Mouse (Mus musculus) midbrain, embryonic 12.5 days (tissue): ENCODE results near the gene Tac2. TPM values are rescaled to one million over a fixed set of nuclear protein-coding genes. Genes with fewer than 3 reads are reported as not detected.

Source experiments
- ATAC-seq: fragments of 200-750 bp; cut with Nextera tagmentation; 2 replicates; pipeline ENCODE4 v1.8.0; 2017; ENCODE audit warnings: low read depth, moderate TSS enrichment, moderate library complexity; ENCODE audit not compliant: low FRiP score
- H3K27ac ChIP-seq: fragments of 300-500 bp; sonication (generic); replicated peaks from 2 replicates; pipeline ENCODE4 v1.5.1; 2016; ENCODE audit warnings: mild to moderate bottlenecking
- H3K27me3 ChIP-seq: fragments of 300-500 bp; sonication (generic); 2 replicates; pipeline ENCODE4 v1.6.1; 2016; ENCODE audit warnings: mild to moderate bottlenecking
- H3K36me3 ChIP-seq: fragments of 300-500 bp; sonication (generic); 2 replicates; pipeline ENCODE4 v1.6.1; 2016
- H3K4me1 ChIP-seq: fragments of 300-500 bp; sonication (generic); 2 replicates; pipeline ENCODE4 v1.6.1; 2016
- H3K4me2 ChIP-seq: fragments of 300-500 bp; sonication (generic); replicated peaks from 2 replicates; pipeline ENCODE4 v1.6.1; 2016; ENCODE audit warnings: mild to moderate bottlenecking, moderate library complexity
- H3K4me3 ChIP-seq: fragments of 300-500 bp; sonication (generic); 2 replicates; pipeline ENCODE4 v1.5.1; 2016; ENCODE audit warnings: mild to moderate bottlenecking
- H3K9ac ChIP-seq: fragments of 300-500 bp; sonication (generic); replicated peaks from 2 replicates; pipeline ENCODE4 v1.6.1; 2016; ENCODE audit warnings: mild to moderate bottlenecking, moderate library complexity
- H3K9me3 ChIP-seq: fragments of 300-500 bp; sonication (generic); 2 replicates; pipeline ENCODE4 v1.6.1; 2016; ENCODE audit warnings: mild to moderate bottlenecking
- WGBS: fragments of 180-500 bp; shearing (Covaris S2); methylation state at CpG from one replicate; pipeline ENCODE4 v1.1.7; 2016; 5-methylcytosine and 5-hydroxymethylcytosine counted together
- polyA plus RNA-seq: library from polyadenylated mRNA; unstranded; fragments of >200 nt; fragmentation: Nextera tagmentation; extraction: Ambion mirVana; gene quantifications from 2 replicates; pipeline ENCODE4 v1.2.1, GENCODE M21; 2016

The Tac2 gene
- not detected in 2 replicates for polyA plus RNA-seq

GRCm38 (mm10) chr10:127724178-127724577 lies at the start of gene Tac2:
Gene Tac2 (plus strand): TSS chr10:127724478.
- Histone ChIP-seq H3K27me3 (peaks cover 47% of the 10 kb centered on the region), H3K4me2 (no peak within 1 kb of the TSS)

DNA sequence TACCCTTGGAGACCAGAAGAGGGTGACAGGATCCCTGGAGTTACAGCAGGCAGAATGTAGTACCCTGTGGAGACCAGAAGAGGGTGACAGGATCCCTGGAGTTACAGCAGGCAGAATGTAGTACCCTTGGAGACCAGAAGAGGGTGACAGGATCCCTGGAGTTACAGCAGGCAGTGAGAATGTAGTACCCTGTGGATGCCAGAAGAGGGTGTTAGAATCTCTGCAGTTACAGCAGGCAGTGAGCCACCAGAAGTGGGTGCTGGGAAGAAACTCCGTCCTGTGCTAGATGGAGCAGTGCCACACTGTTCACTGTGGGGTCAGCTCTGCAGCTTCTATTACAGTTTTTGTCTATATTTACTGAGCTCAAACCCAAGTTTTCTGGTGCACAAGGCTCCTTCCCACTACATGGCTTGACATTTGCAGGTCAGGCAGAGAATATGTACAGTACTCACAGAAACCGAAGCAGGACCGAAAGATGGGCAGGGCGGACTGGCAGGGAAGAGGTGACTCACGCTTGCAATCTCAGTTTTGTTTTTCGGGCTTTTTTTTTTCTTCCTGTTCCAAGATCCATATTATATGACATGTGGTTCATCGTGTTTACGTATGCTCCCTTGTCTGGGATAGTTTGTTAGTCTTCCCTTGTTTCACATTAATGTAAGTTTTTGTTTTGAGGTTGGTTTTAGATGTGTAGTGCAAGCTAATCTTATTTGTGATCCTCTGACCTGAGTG lies 49.3 kb upstream of the Tac2 start:
- H3K4me2 ChIP-seq: no peak overlapping the region
- H3K27me3 ChIP-seq: 0 out of 2 replicates have a peak, but pooled peaks cover 6% of the 10 kb centered on the region
- 86% methylated on average over 8 of the region's 8 CpGs for WGBS
- no peak overlapping the region for H3K9ac ChIP-seq
- no peak overlapping the region for H3K4me3 ChIP-seq
- ATAC-seq: no peak
- no peaks in the 10 kb centered on the region for H3K9me3 ChIP-seq
- H3K36me3 ChIP-seq: no peaks in the 10 kb centered on the region
- no peak overlapping the region for H3K27ac ChIP-seq
- 0 out of 2 replicates have a peak, but pooled peaks cover 10% of the 10 kb centered on the region for H3K4me1 ChIP-seq

More at GRCm38 (mm10) chr10:127724178-127724577, at the start of gene Tac2:
- H3K9me3 ChIP-seq: no peaks in the 10 kb centered on the region
- H3K36me3 ChIP-seq: no peaks in the 10 kb centered on the region
- no peak within 1 kb of the TSS for H3K9ac ChIP-seq
- peaks cover 30% of the 10 kb centered on the region for H3K4me1 ChIP-seq
- no peak within 1 kb of the TSS for H3K27ac ChIP-seq
- no peak for ATAC-seq
- H3K4me3 ChIP-seq: no peak within 1 kb of the TSS
- 85% methylated on average over 3 of the region's 3 CpGs for WGBS

DNA sequence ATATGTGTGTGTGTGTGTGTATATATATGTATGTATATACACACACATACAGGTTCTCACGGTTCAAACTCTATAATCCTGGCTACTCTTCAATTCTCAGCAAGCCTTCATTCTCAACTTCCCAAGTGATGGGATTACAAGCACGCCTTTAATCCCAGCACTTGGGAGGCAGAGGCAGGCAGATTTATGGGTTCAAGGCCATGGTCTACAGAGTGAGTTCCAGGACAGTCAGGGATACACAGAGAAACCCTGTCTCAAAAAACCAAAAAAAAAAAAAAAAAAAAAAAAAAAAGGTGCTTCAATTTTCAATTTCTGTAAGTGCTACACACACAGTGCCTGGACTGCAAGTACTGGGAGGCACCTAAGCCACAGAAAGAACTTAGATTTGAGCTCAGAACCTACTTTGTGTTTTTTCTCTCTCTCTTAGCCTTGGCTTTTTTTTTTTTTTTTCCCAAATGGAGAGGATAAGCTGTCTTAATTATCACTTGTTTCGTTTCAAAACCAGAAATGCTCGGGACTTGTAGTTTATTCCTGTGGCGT lies 48.3 kb upstream of the Tac2 start:
- Histone ChIP-seq H3K27me3 (no peaks in the 10 kb centered on the region), H3K4me2 (peak overlapping the region; percentile 57), H3K36me3 (no peaks in the 10 kb centered on the region), H3K9me3 (no peaks in the 10 kb centered on the region), H3K4me1 (0 out of 2 replicates have a peak, but pooled peaks cover 10% of the 10 kb centered on the region), H3K9ac (peak overlapping the region; percentile 32; the same call in 1 of the 2 replicates), H3K27ac (peak overlapping the region; percentile 60), H3K4me3 (peak overlapping the region; percentile 43)
- no peak for ATAC-seq
- 55% methylated on average over 5 of the region's 5 CpGs for WGBS

DNA sequence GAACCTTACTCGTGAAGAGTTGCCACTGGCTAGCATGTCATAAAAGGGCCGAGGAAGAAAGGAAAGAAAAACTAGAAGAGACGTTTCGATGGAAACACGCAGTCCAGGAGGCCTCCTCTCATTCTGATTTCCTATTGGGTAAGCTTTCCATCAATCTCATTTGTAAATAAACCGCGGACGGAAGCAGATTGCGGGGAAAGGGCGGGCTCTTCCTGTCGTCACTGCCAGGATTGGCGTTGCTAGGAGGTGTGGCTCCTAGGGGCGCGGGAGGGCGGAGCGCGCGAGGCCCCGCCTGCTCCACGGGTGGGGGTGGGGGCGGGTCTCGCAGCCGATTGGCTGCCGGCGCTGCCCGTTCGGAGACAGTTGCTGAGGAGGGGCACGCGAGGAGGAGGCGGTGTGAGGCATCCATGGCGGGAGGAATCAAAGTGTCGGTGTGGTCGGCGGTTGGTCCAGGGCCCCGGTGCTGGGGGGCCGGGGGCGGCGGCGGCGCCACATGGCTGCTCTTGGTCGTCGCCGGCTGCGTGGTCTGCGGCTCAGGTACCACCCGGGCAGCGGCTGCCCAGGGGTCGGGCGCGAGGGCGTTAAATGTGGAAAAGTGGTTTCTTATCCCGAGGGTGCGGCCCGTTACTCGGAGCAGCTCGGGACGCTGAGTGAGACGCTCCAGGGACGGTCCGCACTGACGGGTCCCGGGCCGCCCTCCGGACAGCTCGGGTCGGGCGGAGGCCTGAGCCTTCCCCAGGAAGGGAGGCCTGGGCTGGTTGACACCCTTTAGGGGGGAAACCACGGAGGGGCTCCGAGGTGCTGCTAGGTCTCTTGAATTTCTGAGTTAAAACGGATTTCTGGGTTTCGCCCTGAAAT lies 47.4 kb upstream of the Tac2 start:
- ATAC-seq: peak; percentile 94
- H3K4me2 ChIP-seq: peak overlapping the region; percentile 91
- peak overlapping the region; percentile 60 for H3K27ac ChIP-seq
- H3K27me3 ChIP-seq: no peaks in the 10 kb centered on the region
- H3K4me3 ChIP-seq: peak overlapping the region; percentile 71
- H3K9ac ChIP-seq: peak overlapping the region; percentile 76
- WGBS: under 1% methylated on average over 71 of the region's 71 CpGs
- H3K4me1 ChIP-seq: 0 out of 2 replicates have a peak, but pooled peaks cover 10% of the 10 kb centered on the region
- no peaks in the 10 kb centered on the region for H3K36me3 ChIP-seq
- no peaks in the 10 kb centered on the region for H3K9me3 ChIP-seq

DNA sequence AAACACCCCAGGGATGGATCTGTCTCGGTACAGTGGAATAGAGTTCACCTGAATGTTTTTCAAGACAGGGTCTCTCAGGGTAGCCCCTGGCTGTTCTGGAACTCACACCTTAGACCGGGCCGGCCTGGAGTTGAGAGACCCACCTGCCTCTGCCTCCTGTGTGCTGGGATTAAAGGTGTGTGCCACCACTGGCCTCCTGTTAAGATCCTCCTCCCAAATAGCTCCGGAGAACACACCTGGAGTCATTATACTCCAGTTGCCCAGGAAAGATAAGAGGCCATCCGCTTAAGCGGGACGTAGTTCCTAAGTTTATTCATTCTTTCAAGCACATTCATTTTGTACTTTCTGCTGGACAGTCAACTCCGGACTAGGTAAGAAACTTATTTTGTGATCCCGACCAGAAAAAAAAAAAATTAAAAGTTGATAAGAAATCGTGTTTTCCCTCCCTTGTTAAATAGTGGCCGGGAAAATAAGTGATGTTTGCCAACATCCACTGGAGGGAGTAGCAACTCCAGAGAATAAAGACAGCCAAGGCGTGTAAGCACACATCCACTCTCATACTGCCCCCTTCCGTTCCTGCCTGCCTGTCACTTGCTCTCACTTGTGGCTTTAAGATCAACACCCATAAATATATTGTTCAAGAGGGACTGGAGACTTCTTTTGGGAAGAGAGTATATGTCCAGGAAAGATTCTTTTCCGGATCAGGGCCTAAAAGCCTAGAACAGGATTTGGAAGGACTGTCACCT lies 46.5 kb upstream of the Tac2 start:
- WGBS: 17% methylated on average over 14 of the region's 14 CpGs
- no peak for ATAC-seq
- Histone ChIP-seq H3K9ac (peak overlapping the region; percentile 76), H3K4me2 (peak overlapping the region; percentile 91), H3K4me3 (peak overlapping the region; percentile 71), H3K4me1 (0 out of 2 replicates have a peak, but pooled peaks cover 10% of the 10 kb centered on the region), H3K27ac (no peak overlapping the region), H3K36me3 (no peaks in the 10 kb centered on the region), H3K9me3 (no peaks in the 10 kb centered on the region), H3K27me3 (no peaks in the 10 kb centered on the region)

DNA sequence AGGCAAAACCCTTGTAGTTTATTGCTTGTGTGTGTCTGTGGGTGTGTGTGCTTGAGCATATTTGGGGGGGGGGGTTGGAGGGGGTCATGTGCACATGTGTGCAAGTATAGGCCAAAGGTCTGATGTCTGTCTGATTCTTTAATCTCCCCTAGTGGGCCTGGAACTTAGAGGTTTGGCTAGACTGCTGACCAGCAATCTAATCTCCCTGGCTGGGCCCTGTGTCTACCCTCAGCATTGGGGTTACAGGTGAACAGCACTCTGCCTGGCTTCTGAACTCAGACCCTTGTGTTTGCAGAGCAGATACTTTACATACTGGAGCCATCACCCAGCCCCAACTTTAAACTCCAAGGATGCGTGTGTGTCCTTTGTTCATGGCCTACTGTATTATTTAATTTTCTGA lies 45.1 kb upstream of the Tac2 start:
- no peak for ATAC-seq
- 88% methylated on average over 1 of the region's 1 CpGs for WGBS
- Histone ChIP-seq H3K36me3 (no peaks in the 10 kb centered on the region), H3K27ac (no peak overlapping the region), H3K4me2 (no peak overlapping the region), H3K9ac (no peak overlapping the region), H3K27me3 (no peaks in the 10 kb centered on the region), H3K4me1 (0 out of 2 replicates have a peak, but pooled peaks cover 10% of the 10 kb centered on the region), H3K4me3 (no peak overlapping the region), H3K9me3 (no peaks in the 10 kb centered on the region)

DNA sequence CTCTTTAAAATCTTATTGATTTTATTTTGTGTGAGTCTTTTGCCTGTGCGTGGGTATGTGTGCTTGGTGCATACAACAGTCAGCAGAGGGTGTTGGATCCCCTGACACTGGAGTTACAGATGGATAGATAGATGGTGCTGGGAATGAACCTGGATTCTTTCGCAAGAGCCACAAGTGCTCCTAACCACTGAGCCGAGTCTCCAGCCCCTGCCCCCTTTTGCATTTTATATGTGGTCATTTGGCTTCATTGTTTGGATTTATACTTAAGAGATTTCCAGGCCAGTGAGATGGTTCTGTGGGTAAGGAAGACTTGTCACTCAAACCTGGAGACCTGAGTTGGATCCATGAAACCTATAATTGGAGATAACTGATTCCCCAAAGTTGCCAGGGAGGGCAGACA lies 44.4 kb upstream of the Tac2 start:
- Histone ChIP-seq H3K4me1 (0 out of 2 replicates have a peak, but pooled peaks cover 10% of the 10 kb centered on the region), H3K4me2 (no peak overlapping the region), H3K9me3 (no peaks in the 10 kb centered on the region), H3K36me3 (no peaks in the 10 kb centered on the region), H3K9ac (no peak overlapping the region), H3K4me3 (no peak overlapping the region), H3K27ac (no peak overlapping the region), H3K27me3 (no peaks in the 10 kb centered on the region)
- 93% methylated on average over 3 of the region's 3 CpGs for WGBS
- no peak for ATAC-seq

GRCm38 (mm10) chr10:127682886-127683285 lies 41.4 kb upstream of the Tac2 start:
- Histone ChIP-seq H3K9ac (no peak overlapping the region), H3K27ac (no peak overlapping the region), H3K9me3 (no peaks in the 10 kb centered on the region), H3K27me3 (no peaks in the 10 kb centered on the region), H3K36me3 (no peaks in the 10 kb centered on the region), H3K4me2 (no peak overlapping the region), H3K4me3 (no peak overlapping the region), H3K4me1 (0 out of 2 replicates have a peak, but pooled peaks cover 4% of the 10 kb centered on the region)
- 90% methylated on average over 6 of the region's 6 CpGs for WGBS
- ATAC-seq: no peak

DNA sequence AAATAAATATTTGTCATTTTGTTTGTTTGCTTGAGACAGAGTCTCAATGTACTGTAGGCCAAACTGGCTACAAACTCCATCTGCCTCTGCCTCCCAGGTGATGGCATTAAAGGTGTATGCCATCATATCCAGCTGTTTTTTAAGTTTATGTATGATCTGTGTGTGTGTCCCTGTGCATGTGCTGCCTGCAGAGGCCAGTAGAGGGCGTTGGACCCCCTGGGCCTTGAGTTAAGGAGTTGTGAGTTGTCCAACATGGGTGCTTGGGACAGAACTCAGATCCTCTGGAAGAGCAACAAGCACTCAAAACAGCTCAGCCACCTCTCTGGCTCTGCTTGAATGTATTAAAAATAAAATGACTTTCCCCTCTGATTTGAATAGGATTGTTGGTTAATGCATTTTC lies 33.2 kb upstream of the Tac2 start:
- ATAC-seq: no peak
- Histone ChIP-seq H3K9me3 (no peaks in the 10 kb centered on the region), H3K4me2 (no peak overlapping the region), H3K27ac (no peak overlapping the region), H3K4me3 (no peak overlapping the region), H3K4me1 (no peaks in the 10 kb centered on the region), H3K27me3 (no peaks in the 10 kb centered on the region), H3K9ac (no peak overlapping the region), H3K36me3 (peaks cover 36% of the 10 kb centered on the region)
- WGBS: 28% methylated on average over 1 of the region's 1 CpGs

DNA sequence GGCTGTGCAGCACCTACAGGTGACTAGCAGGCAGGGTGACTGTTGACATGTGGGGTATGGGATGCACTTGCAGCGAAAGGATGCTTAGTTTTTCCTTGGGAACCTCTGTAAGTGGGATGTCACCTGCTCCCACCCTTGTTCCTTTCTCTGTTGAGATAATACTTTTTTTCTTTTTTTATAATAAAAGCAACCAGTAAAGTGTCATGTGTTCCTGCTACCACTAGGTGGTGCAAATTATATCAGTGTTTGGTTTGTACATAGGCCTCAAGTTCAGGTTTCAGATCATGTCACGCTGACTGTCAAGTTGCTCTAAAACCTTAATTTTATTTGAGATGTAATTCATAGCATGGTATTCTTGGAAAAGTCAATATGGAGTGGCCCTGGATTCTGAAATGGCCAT lies 29.6 kb upstream of the Tac2 start:
- Histone ChIP-seq H3K4me2 (no peak overlapping the region), H3K27me3 (no peaks in the 10 kb centered on the region), H3K27ac (no peak overlapping the region), H3K36me3 (peaks cover 63% of the 10 kb centered on the region), H3K4me3 (no peak overlapping the region), H3K9ac (no peak overlapping the region), H3K9me3 (no peaks in the 10 kb centered on the region), H3K4me1 (no peaks in the 10 kb centered on the region)
- 61% methylated on average over 2 of the region's 2 CpGs for WGBS
- ATAC-seq: no peak

DNA sequence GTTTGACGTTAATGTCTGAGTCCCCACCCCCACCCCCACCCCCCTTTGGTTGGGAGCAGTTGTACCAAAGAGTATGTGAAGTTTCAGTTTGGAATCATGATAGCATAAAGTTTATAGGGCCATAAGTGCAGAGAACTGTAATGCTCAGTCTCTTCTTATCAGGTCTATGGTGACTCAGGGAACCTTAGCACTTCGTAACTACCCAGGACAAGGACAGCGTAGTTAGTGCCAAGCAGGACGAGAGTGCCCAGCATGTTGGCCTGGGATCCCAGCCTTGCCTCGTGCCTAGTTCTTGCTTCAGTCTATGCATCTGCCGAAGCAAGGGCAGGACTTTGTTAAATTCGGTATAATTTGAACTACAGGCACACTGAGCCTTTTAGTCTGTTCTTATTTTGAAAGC lies 28.5 kb upstream of the Tac2 start:
- no peak for ATAC-seq
- H3K9ac ChIP-seq: no peak overlapping the region
- no peaks in the 10 kb centered on the region for H3K27me3 ChIP-seq
- no peak overlapping the region for H3K4me2 ChIP-seq
- no peak overlapping the region for H3K4me3 ChIP-seq
- H3K4me1 ChIP-seq: no peaks in the 10 kb centered on the region
- H3K27ac ChIP-seq: no peak overlapping the region
- H3K9me3 ChIP-seq: no peaks in the 10 kb centered on the region
- 94% methylated on average over 7 of the region's 7 CpGs for WGBS
- peaks cover 57% of the 10 kb centered on the region for H3K36me3 ChIP-seq
